Mouse (Mus musculus): ENCODE measurements at regions not wholly inside any gene's neighbourhood (a gene's known extent, or its start where the extent isn't known, plus 50 kb on each side); places are given as distances from the start of the nearest gene placed in this dataset.

- no peak for DNase-seq
Observed at GRCm38 (mm10) chr2:92711122-92711777, 111.7 kb downstream of the Chst1 start.

DNA sequence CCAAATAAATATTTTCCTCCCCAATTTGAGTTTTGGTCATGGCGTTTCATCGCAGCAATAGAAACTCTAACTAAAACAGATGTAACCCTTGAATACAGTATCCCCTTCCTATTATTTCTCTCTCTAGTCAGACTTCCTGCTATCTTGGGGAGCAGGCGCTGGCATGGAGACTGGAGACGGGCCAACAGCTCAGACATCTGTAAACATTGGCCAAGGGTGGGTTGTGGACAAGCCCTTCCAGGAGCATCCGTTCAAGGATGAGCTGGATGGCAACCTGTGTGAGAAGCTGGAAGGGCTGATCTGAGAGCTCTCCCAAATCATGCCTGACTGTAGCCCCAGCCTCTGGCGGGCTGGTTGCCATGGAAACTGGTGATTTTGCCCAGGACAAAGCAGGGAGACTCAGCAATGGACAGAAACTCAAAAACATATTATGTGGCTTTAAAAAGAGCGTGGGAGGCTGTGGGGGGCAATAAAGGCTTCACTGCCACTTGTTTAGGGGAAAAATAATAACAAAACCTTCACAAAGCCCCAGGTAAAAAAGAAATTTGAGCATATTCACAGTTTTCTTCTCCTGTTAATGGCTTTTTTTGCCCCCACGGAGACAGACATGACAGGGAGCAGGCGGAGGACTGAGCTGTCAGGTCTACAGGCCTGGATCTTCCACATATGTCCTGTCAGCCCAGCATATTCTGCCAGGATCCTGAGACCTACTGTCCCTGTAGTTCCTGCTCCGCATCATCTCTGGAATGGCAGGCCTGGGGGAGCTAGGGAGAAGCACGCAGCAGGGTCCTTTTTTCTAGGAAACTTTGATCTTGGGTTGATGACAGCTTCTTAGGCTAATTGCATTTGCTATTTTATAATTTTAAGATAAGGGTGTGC, 113.0 kb downstream of the Chst1 start:
- DNase-seq = no peak

DNA sequence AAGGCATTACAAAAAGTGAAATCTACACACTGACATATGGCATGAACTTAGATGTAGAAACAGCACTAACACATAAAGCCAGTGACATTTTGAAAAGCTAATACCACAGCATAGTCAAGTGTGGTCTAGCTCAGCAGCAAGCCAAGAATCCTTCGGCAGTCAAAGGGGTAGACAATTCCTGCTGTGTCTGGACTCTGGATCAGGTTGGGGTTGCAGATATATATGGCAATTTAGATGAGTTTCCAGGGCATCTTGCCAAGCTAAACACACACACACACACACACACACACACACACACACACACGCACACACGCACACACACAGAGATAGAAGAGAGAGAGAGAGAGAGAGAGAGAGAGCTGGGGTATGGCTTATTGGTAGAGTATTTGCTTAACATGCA, 118.2 kb downstream of the Chst1 start:
- DNase-seq = no peak

- DNase-seq = no peak
Observed at GRCm38 (mm10) chr2:92721951-92722350, 122.4 kb downstream of the Chst1 start.

DNA sequence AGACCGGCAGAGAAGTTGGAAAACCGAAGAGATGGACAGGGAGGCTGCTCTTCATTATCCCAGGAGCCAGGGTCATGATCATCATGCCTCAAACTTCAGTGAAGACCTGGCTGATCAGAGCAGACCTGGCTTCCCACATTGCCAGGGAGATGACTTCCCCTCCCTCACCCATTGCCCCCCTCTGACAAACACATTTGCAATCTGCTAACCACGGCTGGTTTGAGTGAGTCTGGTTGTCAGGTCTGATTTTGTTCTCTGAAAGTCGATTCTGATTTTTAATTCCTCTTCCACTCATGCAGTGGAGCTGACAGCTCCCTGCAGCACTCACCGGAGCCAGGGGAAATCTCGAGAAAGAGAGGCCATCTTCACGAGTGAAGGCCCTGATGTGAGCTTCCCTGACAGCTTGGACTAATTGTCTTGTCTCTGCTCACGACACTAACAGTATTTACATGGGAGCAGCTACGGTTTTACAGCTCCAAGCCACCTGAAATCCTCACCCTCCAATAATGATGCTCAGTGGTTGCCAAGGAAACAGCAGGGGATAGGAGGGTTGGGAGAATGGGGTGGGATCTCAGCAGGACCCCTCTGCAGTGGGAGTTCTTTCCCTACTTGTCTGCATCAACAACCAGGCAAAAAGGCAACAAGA, 124.2 kb downstream of the Chst1 start:
- DNase-seq = no peak

DNA sequence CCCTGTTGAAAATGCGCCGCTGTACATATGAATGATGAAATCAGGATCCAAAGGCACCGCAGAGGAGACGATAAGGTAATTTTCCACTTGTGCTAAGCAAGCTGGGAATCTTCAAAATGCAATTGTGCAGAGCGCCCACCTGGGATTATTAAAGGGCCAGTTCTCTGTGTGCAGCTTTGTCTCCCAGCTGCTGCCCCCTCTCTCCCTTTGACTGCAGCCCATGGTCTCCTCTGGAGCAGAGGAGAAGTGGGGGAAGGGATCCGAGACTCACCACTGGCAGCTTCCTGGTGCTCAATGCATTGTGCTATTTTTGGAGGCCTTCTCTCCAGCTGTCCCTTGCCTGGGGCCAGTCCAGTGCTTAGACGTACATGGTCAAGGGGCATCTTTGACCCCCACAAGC, 127.1 kb downstream of the Chst1 start:
- no peak for DNase-seq

DNA sequence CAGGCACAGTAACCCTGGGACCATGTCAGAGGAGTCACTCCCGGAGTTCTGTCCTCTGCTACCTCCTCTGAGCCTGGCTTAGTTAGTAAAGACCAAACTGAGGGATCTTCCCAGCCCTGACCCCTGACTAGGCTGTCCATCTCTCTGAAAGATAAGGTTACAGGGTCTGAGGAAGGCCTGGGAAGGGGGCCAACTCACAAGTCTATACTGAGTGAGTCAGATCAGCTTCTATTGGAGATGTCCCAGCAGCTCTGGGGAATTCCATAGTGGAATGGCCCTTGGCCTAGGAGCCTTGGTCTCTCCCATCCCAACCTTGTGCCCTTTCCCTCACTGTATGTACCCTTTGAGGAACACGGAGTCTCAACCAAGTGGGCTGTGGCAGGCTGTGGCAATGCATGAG, 127.7 kb downstream of the Chst1 start:
- no peak for DNase-seq

GRCm38 (mm10) chr2:92728388-92728787, 128.9 kb downstream of the Chst1 start:
- peak; percentile 30 to 42 for DNase-seq

DNA sequence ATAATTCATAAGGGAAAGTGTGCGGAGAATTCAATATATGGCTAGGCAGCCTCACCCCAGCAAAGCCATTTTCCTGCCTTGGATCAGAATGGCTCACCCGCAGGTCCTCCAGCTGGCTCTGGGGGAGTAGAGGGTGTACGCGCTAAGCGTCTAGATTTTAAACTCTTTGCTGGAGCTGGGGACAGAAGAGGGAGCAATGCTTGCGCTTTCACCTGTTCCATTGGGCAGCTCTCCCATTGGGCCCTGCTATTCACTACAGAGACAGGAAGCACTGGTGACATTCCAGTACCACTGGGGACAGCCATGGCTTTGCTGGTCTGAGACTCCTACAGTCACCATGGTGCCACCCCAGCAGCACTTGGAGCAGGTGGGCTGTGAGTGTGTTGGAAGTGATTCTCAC, 130.9 kb downstream of the Chst1 start:
- peak; percentile 16 to 20 for DNase-seq

GRCm38 (mm10) chr2:92733403-92733802, 133.9 kb downstream of the Chst1 start:
- DNase-seq = no peak

DNA sequence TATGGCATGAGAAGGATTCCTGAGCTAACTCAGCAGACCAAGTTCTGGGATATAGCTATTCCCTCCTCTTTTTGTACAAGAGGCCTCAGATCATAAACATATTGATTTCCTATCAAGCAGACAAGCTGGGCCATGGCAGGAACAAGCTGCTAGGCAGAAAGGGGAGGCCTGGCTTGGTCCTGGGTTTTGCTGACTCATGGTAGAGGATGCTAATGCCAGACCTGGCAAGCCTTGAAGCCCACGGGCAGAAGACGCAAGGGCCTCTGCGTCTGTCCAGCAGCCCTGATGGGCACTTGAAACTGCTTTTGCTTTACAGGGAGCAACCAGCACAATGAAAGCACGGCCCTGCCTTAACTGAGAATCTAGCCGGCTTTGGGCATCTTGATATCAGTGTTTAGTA, 136.3 kb downstream of the Chst1 start:
- peak in 1 of 2 experiments; percentile 9 for DNase-seq

DNA sequence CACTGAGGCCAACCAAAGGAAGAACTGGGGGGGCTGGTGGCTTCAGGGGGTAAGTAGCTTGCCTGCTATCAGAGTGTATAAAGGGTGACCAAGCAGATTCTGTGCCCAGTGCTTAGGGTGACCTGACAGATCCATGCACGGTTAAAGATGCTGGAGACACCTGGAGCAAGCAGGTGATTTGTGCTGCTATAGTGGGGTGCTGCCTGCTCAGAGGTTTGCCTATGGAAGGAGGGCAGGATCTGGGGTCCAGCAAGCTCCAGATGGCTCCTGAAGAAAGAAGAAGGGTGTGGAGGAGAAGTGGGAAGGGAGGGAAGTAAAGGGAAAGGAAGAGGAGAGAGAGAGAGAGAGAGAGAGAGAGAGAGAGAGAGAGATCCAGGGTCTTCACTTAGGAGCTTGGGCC, 137.8 kb downstream of the Chst1 start:
- DNase-seq = no peak

DNA sequence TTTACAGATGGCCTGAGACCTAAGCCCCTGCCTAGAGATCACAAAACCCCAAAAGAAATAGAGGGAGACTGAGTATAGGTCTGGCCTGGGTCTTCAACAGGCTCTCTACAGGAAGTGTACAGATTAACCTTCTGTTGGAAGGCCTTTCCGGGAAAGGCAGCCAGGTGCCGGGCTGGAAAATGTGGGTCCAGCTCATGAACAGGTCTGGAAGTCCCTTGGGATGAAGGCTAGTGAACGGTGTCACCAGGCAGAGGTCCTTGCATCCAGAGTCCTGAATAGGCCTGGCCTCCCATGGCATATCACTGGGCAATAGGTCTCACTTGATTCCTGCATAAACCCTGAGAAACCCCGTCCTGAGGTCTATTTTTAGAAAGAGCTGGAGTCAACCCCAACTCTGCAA, 140.1 kb downstream of the Chst1 start:
- DNase-seq = no peak

- DNase-seq = no peak
Observed at GRCm38 (mm10) chr2:92740776-92741295, 141.3 kb downstream of the Chst1 start.

GRCm38 (mm10) chr2:92742025-92742424, 142.5 kb downstream of the Chst1 start:
- no peak for DNase-seq

DNA sequence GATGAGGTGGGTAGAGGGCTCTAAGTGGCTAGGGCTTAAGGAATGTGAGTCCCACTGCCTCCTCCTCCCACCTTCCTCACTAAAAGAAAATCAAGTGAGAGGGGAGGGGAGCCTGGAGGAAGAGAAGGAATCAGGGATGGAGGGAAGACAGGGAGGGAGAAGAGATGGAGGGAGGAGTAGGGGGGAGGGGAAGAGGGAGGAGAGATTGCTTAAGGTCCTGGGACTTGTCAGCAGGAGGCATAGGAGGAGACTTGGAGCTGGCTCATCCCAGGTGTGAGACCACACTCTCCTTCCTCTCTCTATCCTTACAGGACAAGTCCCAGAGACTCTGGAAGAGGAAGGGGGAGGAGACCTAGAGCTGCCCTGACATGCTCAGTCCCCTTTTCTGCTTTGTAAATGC, 143.2 kb downstream of the Chst1 start:
- no peak for DNase-seq

GRCm38 (mm10) chr2:92743152-92743551, 143.6 kb downstream of the Chst1 start:
- DNase-seq = no peak

DNA sequence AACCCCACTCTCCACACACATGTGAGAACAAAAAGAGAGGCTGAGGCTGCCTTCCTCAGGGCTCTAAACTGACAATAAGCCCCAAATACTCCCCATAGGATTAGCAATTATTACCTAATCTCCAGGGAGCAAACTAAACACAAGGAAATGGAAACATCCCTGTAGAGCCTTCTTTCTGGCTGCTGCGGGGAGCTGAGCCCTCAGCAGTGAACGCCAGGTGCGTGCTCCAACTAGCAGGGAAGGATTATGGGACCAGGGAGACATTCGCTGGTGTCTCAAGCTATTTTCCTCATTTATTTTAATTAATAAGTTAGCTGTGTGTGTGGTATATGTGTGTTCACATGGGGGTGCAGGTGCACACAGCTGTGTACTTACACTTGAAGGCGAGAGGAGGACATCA, 144.4 kb downstream of the Chst1 start:
- no peak for DNase-seq

DNA sequence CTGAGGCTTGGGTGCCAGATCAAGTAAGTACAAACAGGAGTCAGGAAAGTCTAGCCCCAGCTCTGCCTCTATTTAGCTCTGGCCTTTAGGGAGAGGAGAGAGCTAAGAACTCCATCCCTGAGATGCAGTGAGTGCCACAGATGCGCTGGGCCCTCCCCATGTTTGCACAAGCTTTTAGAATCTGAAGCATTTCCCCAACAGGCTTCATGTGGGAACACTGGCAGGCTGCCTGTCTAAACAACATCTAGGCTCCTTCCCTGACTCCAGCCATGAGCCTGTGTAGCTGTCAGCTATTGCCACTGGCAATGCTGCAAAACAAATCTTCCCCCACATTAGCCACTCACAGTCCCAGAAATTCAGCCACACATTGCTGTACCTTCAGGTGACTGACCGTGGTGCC, 147.9 kb downstream of the Chst1 start:
- no peak for DNase-seq

- DNase-seq = no peak
Observed at GRCm38 (mm10) chr2:92750116-92750515, 150.6 kb downstream of the Chst1 start.

DNA sequence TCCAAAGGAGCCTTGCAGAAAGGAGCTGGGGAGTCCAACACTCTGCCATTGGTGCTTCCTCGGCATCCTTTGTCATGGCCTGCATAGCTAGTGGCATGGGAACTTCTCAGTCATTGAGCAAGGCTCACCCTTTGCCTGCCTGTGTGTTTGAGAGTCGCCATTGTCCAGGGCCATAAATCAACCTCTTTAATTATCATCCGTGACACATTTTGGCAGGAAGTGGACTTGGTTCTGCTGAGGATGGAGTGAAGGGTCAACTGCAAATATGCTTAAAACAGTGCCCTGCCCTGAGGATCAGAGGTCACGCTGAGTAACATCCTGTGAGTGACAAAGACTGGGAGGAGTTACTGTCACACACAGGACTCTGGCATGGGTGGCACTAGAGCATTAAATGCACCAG, 151.2 kb downstream of the Chst1 start:
- no peak for DNase-seq

- DNase-seq = no peak
Observed at GRCm38 (mm10) chr2:92751256-92751655, 151.7 kb downstream of the Chst1 start.

DNA sequence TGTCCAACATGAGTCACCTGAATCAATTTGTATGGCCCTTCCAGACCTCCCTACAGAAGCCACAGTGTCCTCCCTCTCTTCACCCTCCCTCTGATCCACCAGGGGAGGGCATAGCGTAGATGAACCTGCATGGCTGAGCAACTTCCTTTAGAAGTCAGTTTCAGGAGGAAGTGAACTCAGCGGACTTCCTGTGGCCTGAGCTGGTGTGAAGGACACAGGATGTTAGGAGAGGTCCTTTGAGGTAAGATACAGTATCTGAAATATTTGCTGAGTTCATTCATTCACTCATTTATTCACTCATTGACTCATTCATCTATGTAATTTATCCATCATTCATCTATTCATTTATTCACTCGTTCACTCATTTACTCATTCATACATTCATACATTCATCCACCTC, 152.6 kb downstream of the Chst1 start:
- no peak for DNase-seq

DNA sequence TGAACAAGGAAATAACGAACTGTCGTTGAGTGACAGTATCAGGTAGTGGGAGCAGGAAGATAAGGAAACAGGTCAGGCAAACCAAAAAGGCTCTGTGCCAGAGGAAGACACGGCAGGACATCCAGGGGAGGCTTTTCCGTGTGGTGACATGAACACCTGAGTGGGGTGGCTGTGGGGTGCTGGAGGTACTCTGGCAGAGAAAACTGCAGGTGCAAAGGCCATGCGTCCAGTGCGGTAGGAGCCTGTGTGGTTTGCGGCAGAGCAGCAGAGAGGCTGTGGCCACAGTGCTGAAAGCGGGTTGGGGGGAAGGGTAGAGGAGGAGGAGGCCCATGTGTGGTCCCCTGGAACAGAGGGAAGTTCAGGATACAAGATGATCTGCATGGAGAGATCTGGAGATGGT, 153.3 kb downstream of the Chst1 start:
- no peak for DNase-seq

Measured in cerebellum, postnatal 36 days (tissue).